Mouse (Mus musculus) T-helper 17 cell (primary cell): ENCODE results near the gene Gm17334.

ENCODE experiments used
- in situ Hi-C, 2 experiments: fragments of 300-600 bp; cut with MboI, MseI; formaldehyde crosslinking; loops; 1 replicate in 1 of 2; 2 replicates in 1 of 2; pipeline ENCODE4 v1.15.1; 2025; ENCODE audit warnings: high pct_unique_total_duplicates in 2 of 2

Gm17334 gene

GRCm38 (mm10) chr11:53773087-53773486, at the start of gene Gm17334:
Gene Gm17334 (minus strand): TSS chr11:53773187.
- in situ Hi-C loops = no loop called here

- in situ Hi-C loops = no loop called here
Observed at GRCm38 (mm10) chr11:53821945-53822338, 49.0 kb upstream of the Gm17334 start.

- in situ Hi-C loops = no loop called here
Observed at GRCm38 (mm10) chr11:53821230-53821944, 48.4 kb upstream of the Gm17334 start.

- in situ Hi-C loops = no loop called here
Observed at GRCm38 (mm10) chr11:53820516-53821170, 47.7 kb upstream of the Gm17334 start.

GRCm38 (mm10) chr11:53819511-53819910, 46.5 kb upstream of the Gm17334 start:
- in situ Hi-C loops = no loop called here

- in situ Hi-C loops = no loop called here
Observed at GRCm38 (mm10) chr11:53818794-53819193, 45.8 kb upstream of the Gm17334 start.

- in situ Hi-C loops = no loop called here
Observed at GRCm38 (mm10) chr11:53816841-53817375, 43.9 kb upstream of the Gm17334 start.

GRCm38 (mm10) chr11:53814810-53815209, 41.8 kb upstream of the Gm17334 start:
- in situ Hi-C loops = no loop called here

- in situ Hi-C loops = no loop called here
Observed at GRCm38 (mm10) chr11:53813001-53813868, 40.2 kb upstream of the Gm17334 start.

GRCm38 (mm10) chr11:53811312-53811711, 38.3 kb upstream of the Gm17334 start:
- in situ Hi-C loops = no loop called here

GRCm38 (mm10) chr11:53810749-53811148, 37.8 kb upstream of the Gm17334 start:
- in situ Hi-C loops = no loop called here

GRCm38 (mm10) chr11:53810156-53810555, 37.2 kb upstream of the Gm17334 start:
- in situ Hi-C loops = no loop called here

GRCm38 (mm10) chr11:53809354-53809753, 36.4 kb upstream of the Gm17334 start:
- in situ Hi-C loops = no loop called here

- in situ Hi-C loops = no loop called here
Observed at GRCm38 (mm10) chr11:53805786-53806185, 32.8 kb upstream of the Gm17334 start.

- in situ Hi-C loops = no loop called here
Observed at GRCm38 (mm10) chr11:53804569-53805344, 31.8 kb upstream of the Gm17334 start.

- in situ Hi-C loops = no loop called here
Observed at GRCm38 (mm10) chr11:53803494-53803893, 30.5 kb upstream of the Gm17334 start.

- in situ Hi-C loops = no loop called here
Observed at GRCm38 (mm10) chr11:53803093-53803492, 30.1 kb upstream of the Gm17334 start.

GRCm38 (mm10) chr11:53800975-53801374, 28.0 kb upstream of the Gm17334 start:
- in situ Hi-C loops = no loop called here

GRCm38 (mm10) chr11:53800036-53800435, 27.0 kb upstream of the Gm17334 start:
- in situ Hi-C loops = no loop called here

GRCm38 (mm10) chr11:53798041-53798711, 25.2 kb upstream of the Gm17334 start:
- in situ Hi-C loops = no loop called here
